Mouse (Mus musculus) T-helper 17 cell (primary cell): ENCODE measurements around the gene Tmem108.
"Not testable (repeated sequence)": the region's sequence is repeated elsewhere in the genome, so short reads cannot be mapped to it uniquely, and the experiment has no call there.

Experiments
- in situ Hi-C, 2 experiments: fragments of 300-600 bp; cut with MboI, MseI; formaldehyde crosslinking; loops; 1 replicate in 1 of 2; 2 replicates in 1 of 2; pipeline ENCODE4 v1.15.1; 2025; ENCODE audit warnings: high pct_unique_total_duplicates in 2 of 2

Tmem108 gene

GRCm38 (mm10) chr9:103689006-103689405 is 72.6 kb downstream of the Tmem108 start:
- in situ Hi-C loops, result no loop called here

GRCm38 (mm10) chr9:103687130-103687529 is 74.5 kb downstream of the Tmem108 start:
- in situ Hi-C loops, result no loop called here

- in situ Hi-C loops, result no loop called here
These were observed 79.8 kb downstream of the Tmem108 start for GRCm38 (mm10) chr9:103681741-103682330.

- in situ Hi-C loops, result no loop called here
These were observed 82.4 kb downstream of the Tmem108 start for GRCm38 (mm10) chr9:103679234-103679633.

GRCm38 (mm10) chr9:103678531-103679060 is 83.0 kb downstream of the Tmem108 start:
- in situ Hi-C loops, result no loop called here

GRCm38 (mm10) chr9:103677811-103678210 is 83.8 kb downstream of the Tmem108 start:
- in situ Hi-C loops, result no loop called here

- in situ Hi-C loops, result no loop called here
These were observed 85.7 kb downstream of the Tmem108 start for GRCm38 (mm10) chr9:103675721-103676480.

GRCm38 (mm10) chr9:103672881-103673280 is 88.8 kb downstream of the Tmem108 start:
- in situ Hi-C loops, result no loop called here

GRCm38 (mm10) chr9:103670592-103671113 is 91.0 kb downstream of the Tmem108 start:
- in situ Hi-C loops, result not testable (repeated sequence)

- in situ Hi-C loops, result no loop called here
These were observed 92.8 kb downstream of the Tmem108 start for GRCm38 (mm10) chr9:103668830-103669229.

- in situ Hi-C loops, result no loop called here
These were observed 95.8 kb downstream of the Tmem108 start for GRCm38 (mm10) chr9:103665817-103666216.

GRCm38 (mm10) chr9:103664151-103664550 is 97.5 kb downstream of the Tmem108 start:
- in situ Hi-C loops, result no loop called here

GRCm38 (mm10) chr9:103661873-103662272 is 99.8 kb downstream of the Tmem108 start:
- in situ Hi-C loops, result no loop called here

- in situ Hi-C loops, result no loop called here
These were observed 103.7 kb downstream of the Tmem108 start for GRCm38 (mm10) chr9:103657981-103658380.

GRCm38 (mm10) chr9:103657183-103657975 is 104.3 kb downstream of the Tmem108 start:
- in situ Hi-C loops, result no loop called here

GRCm38 (mm10) chr9:103653995-103654587 is 107.5 kb downstream of the Tmem108 start:
- in situ Hi-C loops, result no loop called here

- in situ Hi-C loops, result no loop called here
These were observed 109.3 kb downstream of the Tmem108 start for GRCm38 (mm10) chr9:103652127-103652882.

- in situ Hi-C loops, result no loop called here
These were observed 115.0 kb downstream of the Tmem108 start for GRCm38 (mm10) chr9:103646605-103647004.

- in situ Hi-C loops, result no loop called here
These were observed 115.9 kb downstream of the Tmem108 start for GRCm38 (mm10) chr9:103645724-103646123.

GRCm38 (mm10) chr9:103642300-103642699 is 119.3 kb downstream of the Tmem108 start:
- in situ Hi-C loops, result no loop called here

- in situ Hi-C loops, result no loop called here
These were observed 120.3 kb downstream of the Tmem108 start for GRCm38 (mm10) chr9:103641340-103641739.
